Mouse (Mus musculus) heart, postnatal 0 days (tissue): ENCODE measurements around the gene Dok5. TPM values are rescaled to one million over a fixed set of nuclear protein-coding genes. Genes with fewer than 3 reads are reported as not detected.

Experiments
- ATAC-seq: fragments of 200-750 bp; cut with Nextera tagmentation; 2 replicates; pipeline ENCODE4 v1.8.0; 2017; ENCODE audit warnings: low read depth, moderate number of reproducible peaks, moderate library complexity; ENCODE audit not compliant: insufficient read depth
- DNase-seq: peaks from one replicate; pipeline ENCODE4 v3.0.0-alpha.2; 2016; ENCODE audit warnings: low spot score
- H3K27ac ChIP-seq: fragments of 300-500 bp; sonication (generic); 2 replicates; pipeline ENCODE4 v1.5.1; 2014; ENCODE audit warnings: low read depth, mild to moderate bottlenecking
- H3K27me3 ChIP-seq: fragments of 300-500 bp; sonication (generic); 2 replicates; pipeline ENCODE4 v1.6.1; 2014; ENCODE audit warnings: low read length, mixed read lengths; ENCODE audit not compliant: control insufficient read depth, insufficient read depth
- H3K36me3 ChIP-seq: fragments of 300-500 bp; sonication (generic); replicated peaks from 2 replicates; pipeline ENCODE4 v1.6.1; 2014; ENCODE audit warnings: low read length, mixed read lengths; ENCODE audit not compliant: control insufficient read depth, insufficient read depth
- H3K4me1 ChIP-seq: fragments of 300-500 bp; sonication (generic); 2 replicates; pipeline ENCODE4 v1.6.1; 2014; ENCODE audit warnings: antibody characterized with exemption; ENCODE audit not compliant: control insufficient read depth, insufficient read depth
- H3K4me2 ChIP-seq: fragments of 300-500 bp; sonication (generic); 2 replicates; pipeline ENCODE4 v1.6.1; 2014; ENCODE audit warnings: low read depth, mild to moderate bottlenecking, low read length, moderate library complexity
- H3K4me3 ChIP-seq: fragments of 300-500 bp; sonication (generic); 2 replicates; pipeline ENCODE4 v1.5.1; 2014; ENCODE audit warnings: low read depth, low read length
- H3K9ac ChIP-seq: fragments of 300-500 bp; sonication (generic); replicated peaks from 2 replicates; pipeline ENCODE4 v1.6.1; 2014; ENCODE audit warnings: low read depth, low read length, mixed read lengths
- H3K9me3 ChIP-seq: fragments of 300-500 bp; sonication (generic); replicated peaks from 2 replicates; pipeline ENCODE4 v1.6.1; 2016; ENCODE audit warnings: low read length; ENCODE audit not compliant: control insufficient read depth
- CTCF ChIP-seq: IDR thresholded peaks from 2 replicates; pipeline ENCODE4 v1.5.1; 2016; ENCODE audit warnings: antibody characterized with exemption, control low read depth, low read depth
- EP300 ChIP-seq: IDR thresholded peaks from 2 replicates; pipeline ENCODE4 v1.6.1; 2016; ENCODE audit warnings: antibody characterized with exemption, low read depth
- WGBS: fragments of 180-500 bp; shearing (Covaris S2); extraction: QIAGEN DNeasy Blood & Tissue Kit; methylation state at CpG from one replicate; pipeline ENCODE4 v1.1.7; 2014; 5-methylcytosine and 5-hydroxymethylcytosine counted together
- polyA plus RNA-seq: library from polyadenylated mRNA; unstranded; fragments of >200 nt; fragmentation: Nextera tagmentation; extraction: Ambion mirVana; gene quantifications from 2 replicates; pipeline ENCODE4 v1.2.1, GENCODE M21; 2015
- total RNA-seq: library from RNA; depleted of rRNA; stranded (reverse); fragments of >200 nt; gene quantifications from 2 replicates; pipeline ENCODE4 v1.2.3, GENCODE M21; 2014; ENCODE audit warnings: low replicate concordance

The Dok5 gene
- total and polyA plus RNA-seq, 2 experiments from 2014 or later: 1.4 TPM; not detected in 1

DNA sequence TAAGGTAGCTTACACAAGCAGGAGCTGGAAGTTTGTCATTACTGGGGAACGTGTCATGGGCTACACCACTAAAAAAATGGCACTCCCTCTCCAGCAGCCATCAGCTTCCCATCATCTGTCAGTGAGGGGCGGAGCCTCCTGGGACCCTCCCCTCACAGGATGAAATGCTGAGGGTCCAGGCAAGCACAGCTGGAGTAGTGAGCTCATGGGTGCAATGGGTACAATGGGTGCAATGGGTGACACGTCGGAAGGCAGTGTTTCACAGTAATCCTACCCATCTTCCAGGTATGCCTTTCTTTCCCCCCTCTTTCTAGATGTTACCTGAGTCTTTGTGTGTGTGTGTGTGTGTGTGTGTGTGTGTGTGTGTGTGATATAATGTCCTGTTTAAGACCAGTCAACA is 25.1 kb upstream of the Dok5 start:
- no peak for DNase-seq
- no peak overlapping the region for H3K4me3 ChIP-seq
- no peaks in the 10 kb centered on the region for H3K36me3 ChIP-seq
- no peak for TF ChIP-seq CTCF
- TF ChIP-seq EP300: no peak
- H3K27me3 ChIP-seq: no peaks in the 10 kb centered on the region
- no peak overlapping the region for H3K27ac ChIP-seq
- no peak for ATAC-seq
- 85% methylated on average over 4 of the region's 4 CpGs for WGBS
- H3K9ac ChIP-seq: no peak overlapping the region
- no peaks in the 10 kb centered on the region for H3K9me3 ChIP-seq
- H3K4me2 ChIP-seq: no peak overlapping the region
- H3K4me1 ChIP-seq: no peaks in the 10 kb centered on the region

DNA sequence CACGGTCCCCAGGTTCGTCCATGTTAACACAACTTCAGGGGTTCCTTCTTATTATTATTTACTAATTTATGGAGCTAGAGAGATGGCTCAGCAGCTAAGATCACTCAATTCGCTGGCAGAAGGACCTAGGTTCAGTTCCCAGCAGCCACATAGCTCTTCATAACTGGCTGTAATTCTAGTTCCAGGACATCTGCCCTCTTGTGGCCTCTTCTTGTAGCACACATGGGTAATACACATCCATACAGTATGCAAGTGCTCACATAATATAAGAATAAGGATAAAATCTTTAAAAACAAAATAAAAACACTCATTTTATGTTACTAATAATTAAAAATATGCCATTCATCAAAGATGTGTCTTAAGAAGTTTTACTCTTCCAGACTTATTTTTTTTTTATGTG is 23.9 kb upstream of the Dok5 start:
- no peaks in the 10 kb centered on the region for H3K9me3 ChIP-seq
- no peak overlapping the region for H3K4me2 ChIP-seq
- no peaks in the 10 kb centered on the region for H3K4me1 ChIP-seq
- H3K27me3 ChIP-seq: no peaks in the 10 kb centered on the region
- no peaks in the 10 kb centered on the region for H3K36me3 ChIP-seq
- H3K27ac ChIP-seq: no peak overlapping the region
- TF ChIP-seq CTCF: no peak
- no peak for TF ChIP-seq EP300
- DNase-seq (no peak), ATAC-seq (no peak)
- no peak overlapping the region for H3K4me3 ChIP-seq
- H3K9ac ChIP-seq: no peak overlapping the region
- 90% methylated on average over 3 of the region's 3 CpGs for WGBS

DNA sequence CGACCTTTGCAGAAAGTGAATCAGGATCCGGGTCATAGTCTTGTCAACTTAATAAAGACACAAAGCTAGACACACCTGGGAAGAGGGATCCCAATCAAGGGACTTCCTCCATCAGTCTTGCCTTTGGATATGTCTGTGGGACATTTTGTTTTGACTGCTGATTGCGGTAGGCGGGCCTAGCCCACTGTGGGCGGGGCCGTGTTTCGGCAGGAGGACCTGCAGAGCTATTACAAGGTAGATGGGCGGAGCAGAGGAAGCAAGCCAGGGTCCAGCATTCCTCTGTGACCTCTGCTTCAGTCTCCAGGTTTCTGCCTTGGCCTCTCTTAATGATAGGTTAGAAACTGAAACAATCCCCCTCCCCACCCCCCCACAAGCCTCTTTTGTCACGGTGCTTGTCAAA is 22.7 kb upstream of the Dok5 start:
- Histone ChIP-seq H3K9me3 (no peaks in the 10 kb centered on the region), H3K4me1 (no peaks in the 10 kb centered on the region), H3K27ac (no peak overlapping the region), H3K27me3 (no peaks in the 10 kb centered on the region), H3K36me3 (no peaks in the 10 kb centered on the region), H3K4me3 (no peak overlapping the region), H3K4me2 (no peak overlapping the region), H3K9ac (no peak overlapping the region)
- WGBS: 66% methylated on average over 9 of the region's 9 CpGs
- ATAC-seq: no peak
- DNase-seq: no peak
- no peak for TF ChIP-seq EP300
- no peak for TF ChIP-seq CTCF

DNA sequence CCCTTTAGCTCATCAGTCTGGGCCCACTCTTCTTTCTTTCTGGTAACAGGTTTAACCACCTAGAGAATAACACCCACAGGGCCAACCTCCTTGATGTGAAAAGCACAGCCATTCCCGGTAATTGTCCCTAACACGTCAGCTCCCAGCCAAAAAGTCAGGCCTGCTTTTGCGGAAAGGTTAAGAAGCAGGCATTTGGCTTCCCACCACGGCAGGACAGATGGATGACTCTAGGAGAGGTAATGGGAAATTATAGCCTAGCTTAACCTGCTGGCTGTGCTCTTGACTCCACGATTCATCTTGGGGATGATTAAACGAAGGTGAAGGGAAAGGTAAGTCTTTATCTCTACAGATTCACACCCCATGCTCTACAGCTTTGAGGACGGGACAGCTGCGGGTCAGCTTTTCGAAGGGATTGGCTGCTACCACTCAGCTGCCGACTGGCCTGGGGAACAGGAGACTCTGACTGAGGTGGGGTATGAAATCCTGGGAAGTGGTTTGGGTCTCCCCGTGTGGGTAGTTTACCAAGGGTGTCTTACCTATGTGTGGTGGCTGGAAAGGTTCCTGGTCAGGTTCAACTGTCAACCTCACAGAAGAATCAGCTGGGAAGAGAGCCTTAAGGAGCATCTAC is 18.8 kb upstream of the Dok5 start:
- H3K27ac ChIP-seq: no peak overlapping the region
- H3K9ac ChIP-seq: no peak overlapping the region
- DNase-seq (no peak), ATAC-seq (no peak)
- H3K27me3 ChIP-seq: no peaks in the 10 kb centered on the region
- H3K4me2 ChIP-seq: no peak overlapping the region
- H3K36me3 ChIP-seq: no peaks in the 10 kb centered on the region
- WGBS: 72% methylated on average over 11 of the region's 11 CpGs
- no peaks in the 10 kb centered on the region for H3K4me1 ChIP-seq
- no peaks in the 10 kb centered on the region for H3K9me3 ChIP-seq
- H3K4me3 ChIP-seq: no peak overlapping the region
- TF ChIP-seq CTCF (no peak), EP300 (no peak)

DNA sequence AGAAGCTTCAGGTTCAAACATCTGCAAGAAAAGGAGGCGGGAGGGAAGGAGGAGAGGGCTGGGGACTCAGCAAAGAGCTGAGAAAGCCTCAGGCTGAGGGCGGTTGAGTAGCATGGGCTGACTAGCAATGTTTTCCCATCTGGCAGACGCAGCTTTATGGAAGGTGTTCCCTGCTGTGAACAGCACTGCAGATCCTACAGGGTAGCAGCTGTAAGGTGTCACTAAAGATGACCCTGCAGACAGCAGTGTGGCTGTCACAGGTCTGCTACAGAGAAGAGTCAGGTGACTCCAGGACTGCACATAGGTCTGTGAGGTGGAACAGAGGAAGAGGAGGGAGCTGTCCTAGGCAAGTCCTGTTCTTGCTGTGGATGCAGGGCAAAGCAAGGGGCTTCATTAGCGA is 11.2 kb upstream of the Dok5 start:
- no peak overlapping the region for H3K27ac ChIP-seq
- H3K9me3 ChIP-seq: no peaks in the 10 kb centered on the region
- no peak overlapping the region for H3K4me3 ChIP-seq
- WGBS: 47% methylated on average over 4 of the region's 4 CpGs
- H3K9ac ChIP-seq: no peak overlapping the region
- H3K36me3 ChIP-seq: no peaks in the 10 kb centered on the region
- H3K27me3 ChIP-seq: no peaks in the 10 kb centered on the region
- no peak for ATAC-seq
- TF ChIP-seq CTCF (no peak), EP300 (no peak)
- DNase-seq: no peak
- no peaks in the 10 kb centered on the region for H3K4me1 ChIP-seq
- no peak overlapping the region for H3K4me2 ChIP-seq

DNA sequence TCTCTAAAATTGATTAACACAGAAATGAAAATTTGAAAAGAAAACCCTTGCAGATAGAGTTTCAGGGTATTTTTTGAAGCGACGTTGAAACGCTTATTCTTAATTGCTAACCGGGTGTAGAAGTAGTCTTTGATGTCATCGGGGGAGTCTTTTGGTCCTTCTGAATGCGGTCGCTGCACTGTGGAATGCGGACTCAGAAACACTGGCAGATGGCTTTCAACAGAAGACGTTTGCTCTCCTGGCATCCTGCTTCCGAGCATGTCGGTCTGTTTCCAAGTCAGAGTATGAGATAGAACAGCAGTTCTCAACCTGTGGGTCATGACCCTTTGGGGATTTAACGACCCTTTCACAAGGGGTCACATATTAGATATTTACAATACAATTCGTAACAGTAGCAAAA is 7.5 kb upstream of the Dok5 start:
- 54% methylated on average over 13 of the region's 13 CpGs for WGBS
- no peak overlapping the region for H3K4me2 ChIP-seq

More for the DNA sequence above, 7.5 kb upstream of the Dok5 start:
- Histone ChIP-seq H3K4me1 (peaks cover 4% of the 10 kb centered on the region; the same call in 1 of the 2 replicates), H3K4me3 (no peak overlapping the region), H3K27me3 (no peaks in the 10 kb centered on the region), H3K9me3 (no peaks in the 10 kb centered on the region), H3K36me3 (no peaks in the 10 kb centered on the region), H3K27ac (no peak overlapping the region), H3K9ac (no peak overlapping the region)
- no peak for TF ChIP-seq EP300
- TF ChIP-seq CTCF: no peak
- ATAC-seq (no peak), DNase-seq (no peak)
